Mouse (Mus musculus): ENCODE data around the gene Dynll1. TPM values are rescaled to one million over a fixed set of nuclear protein-coding genes. Genes with fewer than 3 reads are reported as not detected.

Gene Dynll1
- polyA plus RNA-seq, 1 experiment from 2014 or later, result 1,757 TPM

GRCm38 (mm10) chr5:115261141-115261540, 39.7 kb downstream of the Dynll1 start:
- Histone ChIP-seq H3K4me1 (peaks cover 4% of the 10 kb centered on the region; the same call in 1 of the 2 replicates), H3K27ac (no peak overlapping the region), H3K4me2 (no peak overlapping the region), H3K4me3 (no peak overlapping the region), H3K9ac (no peak overlapping the region), H3K27me3 (no peaks in the 10 kb centered on the region), H3K9me3 (replicated peaks) (no peaks in the 10 kb centered on the region), H3K36me3 (ENCODE audit: poor library complexity, severe bottlenecking) (peaks cover 64% of the 10 kb centered on the region)
- 93% methylated on average over 8 of the region's 8 CpGs for WGBS
- no peak for ATAC-seq

GRCm38 (mm10) chr5:115260356-115260755, 40.4 kb downstream of the Dynll1 start:
- H3K4me2 ChIP-seq, result no peak overlapping the region
- no peak overlapping the region for H3K27ac ChIP-seq
- no peaks in the 10 kb centered on the region for H3K9me3 ChIP-seq (replicated peaks)
- H3K27me3 ChIP-seq, result no peaks in the 10 kb centered on the region
- no peak overlapping the region for H3K4me3 ChIP-seq
- ATAC-seq, result no peak
- H3K4me1 ChIP-seq, result no peaks in the 10 kb centered on the region
- peaks cover 68% of the 10 kb centered on the region for H3K36me3 ChIP-seq (ENCODE audit: poor library complexity, severe bottlenecking)
- WGBS, result 88% methylated on average over 6 of the region's 6 CpGs
- H3K9ac ChIP-seq, result no peak overlapping the region

GRCm38 (mm10) chr5:115256909-115257546, 43.8 kb downstream of the Dynll1 start:
- WGBS, result 89% methylated on average over 10 of the region's 10 CpGs
- H3K9me3 ChIP-seq (replicated peaks), result no peaks in the 10 kb centered on the region

GRCm38 (mm10) chr5:115255472-115255871, 45.3 kb downstream of the Dynll1 start:
- Histone ChIP-seq H3K9ac (no peak overlapping the region), H3K27ac (no peak overlapping the region), H3K9me3 (replicated peaks) (no peaks in the 10 kb centered on the region), H3K36me3 (ENCODE audit: poor library complexity, severe bottlenecking) (peaks cover 74% of the 10 kb centered on the region), H3K27me3 (no peaks in the 10 kb centered on the region), H3K4me3 (no peak overlapping the region), H3K4me1 (no peaks in the 10 kb centered on the region), H3K4me2 (no peak overlapping the region)
- ATAC-seq, result no peak
- WGBS, result 91% methylated on average over 1 of the region's 1 CpGs

More at GRCm38 (mm10) chr5:115256909-115257546, 43.8 kb downstream of the Dynll1 start:
- H3K9ac ChIP-seq, result no peak overlapping the region
- peaks cover 71% of the 10 kb centered on the region for H3K36me3 ChIP-seq (ENCODE audit: poor library complexity, severe bottlenecking)
- ATAC-seq, result no peak
- no peak overlapping the region for H3K4me2 ChIP-seq
- H3K4me1 ChIP-seq, result no peaks in the 10 kb centered on the region
- no peaks in the 10 kb centered on the region for H3K27me3 ChIP-seq
- H3K27ac ChIP-seq, result no peak overlapping the region
- no peak overlapping the region for H3K4me3 ChIP-seq

Other genes starting within 250 kb of the Dynll1 start
- 38.4 and 40.9 TPM in 2 replicates for gene Gm10401, start 202.7 kb downstream of the Dynll1 start, polyA plus RNA-seq (2015; fragmentation: Nextera tagmentation; extraction: Ambion mirVana)
- 27.7 and 28.6 TPM in 2 replicates for gene Acads, start 181.7 kb downstream of the Dynll1 start, polyA plus RNA-seq (2015; fragmentation: Nextera tagmentation; extraction: Ambion mirVana)
- 44.8 and 49.9 TPM in 2 replicates for gene Unc119b, start 166.0 kb downstream of the Dynll1 start, polyA plus RNA-seq (2015; fragmentation: Nextera tagmentation; extraction: Ambion mirVana)
- 23.5 and 25.9 TPM in 2 replicates for gene Mlec, start 142.8 kb downstream of the Dynll1 start, polyA plus RNA-seq (2015; fragmentation: Nextera tagmentation; extraction: Ambion mirVana)
- gene Cabp1, start 106.6 kb downstream of the Dynll1 start, polyA plus RNA-seq (2015; fragmentation: Nextera tagmentation; extraction: Ambion mirVana), result 5.7 and 12.6 TPM in 2 replicates
- gene Pop5, start 65.2 kb downstream of the Dynll1 start, polyA plus RNA-seq (2015; fragmentation: Nextera tagmentation; extraction: Ambion mirVana), result 102 and 112 TPM in 2 replicates
- 134 and 138 TPM in 2 replicates for gene Rnf10, start 28.1 kb downstream of the Dynll1 start, polyA plus RNA-seq (2015; fragmentation: Nextera tagmentation; extraction: Ambion mirVana)
- 53.7 and 54.0 TPM in 2 replicates for gene Coq5, start 21.3 kb downstream of the Dynll1 start, polyA plus RNA-seq (2015; fragmentation: Nextera tagmentation; extraction: Ambion mirVana)
- gene Srsf9, start 26.2 kb upstream of the Dynll1 start, polyA plus RNA-seq (2015; fragmentation: Nextera tagmentation; extraction: Ambion mirVana), result 255 and 263 TPM in 2 replicates
- 31.8 and 34.1 TPM in 2 replicates for gene Gatc, start 40.2 kb upstream of the Dynll1 start, polyA plus RNA-seq (2015; fragmentation: Nextera tagmentation; extraction: Ambion mirVana)
- 58.6 and 64.3 TPM in 2 replicates for gene Triap1, start 40.2 kb upstream of the Dynll1 start, polyA plus RNA-seq (2015; fragmentation: Nextera tagmentation; extraction: Ambion mirVana)
- 965 and 999 TPM in 2 replicates for gene Cox6a1, start 48.0 kb upstream of the Dynll1 start, polyA plus RNA-seq (2015; fragmentation: Nextera tagmentation; extraction: Ambion mirVana)
- gene Msi1, start 128.6 kb upstream of the Dynll1 start, polyA plus RNA-seq (2015; fragmentation: Nextera tagmentation; extraction: Ambion mirVana), result 99.0 and 107 TPM in 2 replicates
- gene Pla2g1b, start 165.3 kb upstream of the Dynll1 start, polyA plus RNA-seq (2015; fragmentation: Nextera tagmentation; extraction: Ambion mirVana), result not detected in 2 replicates
- 24.7 TPM in 2 replicates for gene Sirt4, start 183.7 kb upstream of the Dynll1 start, polyA plus RNA-seq (2015; fragmentation: Nextera tagmentation; extraction: Ambion mirVana)
- 16.8 and 17.7 TPM in 2 replicates for gene Pxn, start 205.7 kb upstream of the Dynll1 start, polyA plus RNA-seq (2015; fragmentation: Nextera tagmentation; extraction: Ambion mirVana)

Measured in forebrain, embryonic 13.5 days (tissue).